Mouse (Mus musculus) hematopoietic stem cell, adult 5-6 weeks (primary cell): ENCODE results near the gene Echdc2. TPM values are rescaled to one million over a fixed set of nuclear protein-coding genes. Genes with fewer than 3 reads are reported as not detected.
"Not testable (repeated sequence)": the region's sequence is repeated elsewhere in the genome, so short reads cannot be mapped to it uniquely, and the experiment has no call there.

Source experiments
- ATAC-seq, 2 experiments: fragments of 125-278 bp in 1 of 2; replicated peaks in 1 of 2; 2 replicates each; pipeline ENCODE4 v1.8.0; 2016 to 2017; ENCODE audit warnings: inconsistent platforms in 2 of 2, mild to moderate bottlenecking in 2 of 2, moderate number of reproducible peaks in 2 of 2, low read depth in 1 of 2, moderate TSS enrichment in 1 of 2; ENCODE audit not compliant: low FRiP score in 2 of 2, poor library complexity in 2 of 2, severe bottlenecking in 2 of 2, insufficient read depth in 1 of 2, low TSS enrichment in 1 of 2
- total RNA-seq: library from RNA; stranded (forward); fragments of 172-1452, 232-1000 nt; gene quantifications from 2 replicates; pipeline ENCODE4 v1.2.3, GENCODE M21; 2017

The Echdc2 gene
- total RNA-seq, result 0.31 and 0.55 TPM in 2 replicates

DNA sequence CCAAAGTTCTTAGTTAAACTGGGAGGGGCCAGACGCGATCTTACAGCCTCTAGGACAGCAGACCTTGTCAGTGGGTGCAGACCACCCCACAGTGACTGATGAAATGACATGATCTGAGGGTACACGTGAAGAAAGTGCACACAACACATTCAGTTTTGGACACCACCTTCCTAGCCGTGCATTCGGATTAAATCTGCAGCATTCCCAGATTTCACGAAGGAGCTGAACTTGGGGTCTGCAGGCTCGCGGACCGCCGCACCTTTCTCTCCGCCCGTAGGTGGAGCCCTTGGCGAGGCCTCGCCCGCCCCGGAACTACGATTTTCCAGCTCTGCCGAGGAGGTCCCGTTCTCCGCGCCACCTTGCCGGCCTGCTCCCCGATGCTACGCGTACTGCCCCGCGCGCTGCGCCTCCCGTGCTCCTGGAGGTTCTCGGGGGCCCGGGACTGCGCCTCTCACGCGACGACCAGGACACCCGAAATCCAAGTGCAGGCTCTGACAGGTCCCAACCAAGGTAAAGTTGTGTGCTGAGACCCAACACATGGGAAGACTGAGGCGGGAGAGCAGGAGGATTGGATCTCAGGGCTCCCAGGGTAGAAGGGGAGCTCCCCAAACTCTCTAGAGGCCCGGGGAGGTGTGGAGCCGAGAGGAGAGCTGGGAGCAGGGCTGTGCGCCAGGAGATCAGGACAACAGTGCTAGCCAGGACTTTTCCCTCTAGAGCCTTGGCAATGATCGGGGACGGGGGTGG is at the start of gene Echdc2:
Gene Echdc2, plus strand, starts transcription at position 286 of the 744 bp plus-strand sequence.
- peak in 1 of 2 experiments; percentile 45; a peak in 3 of 4 replicates for ATAC-seq

DNA sequence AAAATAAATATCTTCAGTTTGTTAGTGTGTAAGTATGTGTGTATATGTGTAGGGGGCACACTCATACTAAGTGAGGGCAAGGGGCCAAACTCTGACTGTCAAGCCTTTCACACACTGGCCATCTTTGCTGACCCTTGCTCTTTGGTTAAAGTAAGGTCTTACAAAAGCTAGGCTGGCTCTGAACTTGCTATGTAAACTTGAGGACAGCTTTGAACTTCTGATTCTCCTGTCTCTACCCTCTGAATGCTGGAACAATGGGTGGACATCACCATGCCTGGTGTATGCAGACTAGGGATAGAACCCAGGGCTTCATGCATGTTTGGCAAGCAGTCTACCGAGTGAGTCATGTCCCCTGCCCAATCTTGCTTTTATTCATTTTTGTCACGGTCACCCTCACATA is 48.8 kb upstream of the Echdc2 start:
- no peak for ATAC-seq

DNA sequence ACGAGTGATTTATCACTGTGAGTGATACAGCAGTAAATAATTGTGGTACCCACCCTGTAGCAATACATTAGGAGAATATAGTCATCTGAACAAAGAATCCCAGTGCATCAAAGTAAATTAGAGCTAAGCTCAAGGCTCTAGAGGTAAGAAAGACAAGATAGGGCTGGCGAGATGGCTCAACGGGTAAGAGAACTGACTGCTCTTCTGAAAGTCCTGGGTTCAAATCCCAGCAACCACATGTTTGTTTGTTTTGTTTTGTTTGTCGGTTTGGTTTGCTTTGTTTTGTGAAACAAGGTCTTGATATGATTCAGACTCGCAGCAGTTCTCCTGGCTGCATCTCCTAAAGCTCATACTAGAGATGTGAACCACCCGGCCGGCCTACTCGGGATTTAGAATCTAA is 47.7 kb upstream of the Echdc2 start:
- no peak for ATAC-seq

DNA sequence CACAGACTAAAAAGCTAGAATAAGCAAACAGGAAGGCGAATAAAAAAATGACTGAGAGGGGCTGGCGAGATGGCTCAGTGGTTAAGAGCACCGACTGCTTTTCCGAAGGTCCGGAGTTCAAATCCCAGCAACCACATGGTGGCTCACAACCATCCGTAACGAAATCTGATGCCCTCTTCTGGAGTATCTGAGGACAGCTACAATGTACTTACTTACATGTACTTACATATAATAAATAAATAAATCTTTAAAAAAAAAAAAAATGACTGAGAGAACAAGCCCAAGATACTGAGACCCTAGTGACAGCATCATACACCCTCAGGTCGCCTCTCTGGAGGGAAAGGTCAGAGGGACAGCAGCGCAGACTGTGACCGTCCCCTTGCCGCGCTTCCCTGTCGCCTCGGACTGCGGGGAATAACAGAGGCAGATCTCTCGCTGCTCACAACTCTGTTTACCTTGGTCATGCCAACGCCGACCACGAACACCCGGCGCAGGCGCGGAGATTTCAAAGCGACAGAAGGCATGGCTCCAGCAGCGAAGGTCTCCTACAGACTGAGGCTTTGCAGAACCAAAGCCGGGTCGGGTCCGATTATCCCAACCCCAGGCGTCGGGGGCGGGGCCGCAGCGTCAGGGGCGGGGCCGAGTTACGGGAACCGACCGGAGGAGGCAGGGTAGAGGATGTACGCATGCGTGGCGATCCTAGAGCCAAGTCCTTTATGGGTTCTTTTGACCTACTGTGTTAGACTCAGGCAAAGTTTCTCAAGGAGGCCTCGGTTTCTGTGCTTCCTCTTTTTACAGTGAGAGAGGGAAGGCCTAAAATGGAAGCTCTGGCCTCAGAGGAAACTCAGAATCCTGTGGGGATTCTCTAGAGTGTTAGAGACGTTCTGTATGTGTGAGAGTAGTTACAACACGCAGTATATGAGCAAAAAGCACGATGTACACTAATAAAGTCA is 47.0 kb upstream of the Echdc2 start:
- peak; percentile 96 to 97 for ATAC-seq

DNA sequence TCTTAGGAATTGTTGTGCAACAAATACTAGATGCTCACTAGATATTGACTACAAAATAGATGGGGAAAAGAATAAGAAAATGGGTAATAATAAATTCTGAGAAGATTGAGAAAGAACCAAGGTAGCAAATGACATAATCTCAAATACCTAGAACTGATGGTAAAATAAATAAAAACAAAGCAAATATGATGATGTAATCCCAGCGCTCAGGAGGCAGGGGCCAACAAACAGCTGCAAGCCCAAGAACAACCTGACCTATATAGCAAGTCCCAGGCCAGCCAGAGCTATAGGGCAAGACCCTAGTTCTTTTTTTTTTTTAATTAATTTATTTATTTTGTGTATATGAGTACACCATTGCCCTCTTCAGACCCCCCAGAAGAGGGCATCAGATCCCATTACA is 41.1 kb upstream of the Echdc2 start:
- no peak for ATAC-seq

DNA sequence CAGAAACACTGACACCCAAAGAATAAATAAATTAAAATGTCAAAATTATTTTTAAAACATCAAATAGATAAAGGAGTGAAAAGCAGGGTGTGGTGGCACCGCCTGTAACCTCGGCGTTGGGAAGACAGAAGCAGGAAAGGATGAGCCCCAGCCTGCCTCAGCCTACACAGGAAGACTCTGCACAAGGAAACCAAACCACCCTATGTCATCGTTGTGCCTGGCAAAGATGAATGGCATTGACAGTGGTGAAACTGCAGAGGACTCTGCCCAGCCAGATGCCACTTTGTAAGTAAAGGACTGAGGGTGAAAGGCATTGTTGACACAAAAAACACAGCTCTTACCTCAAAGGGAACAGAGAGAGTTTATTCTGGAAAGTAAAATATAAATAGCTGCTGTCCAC is 39.0 kb upstream of the Echdc2 start:
- ATAC-seq, result no peak

DNA sequence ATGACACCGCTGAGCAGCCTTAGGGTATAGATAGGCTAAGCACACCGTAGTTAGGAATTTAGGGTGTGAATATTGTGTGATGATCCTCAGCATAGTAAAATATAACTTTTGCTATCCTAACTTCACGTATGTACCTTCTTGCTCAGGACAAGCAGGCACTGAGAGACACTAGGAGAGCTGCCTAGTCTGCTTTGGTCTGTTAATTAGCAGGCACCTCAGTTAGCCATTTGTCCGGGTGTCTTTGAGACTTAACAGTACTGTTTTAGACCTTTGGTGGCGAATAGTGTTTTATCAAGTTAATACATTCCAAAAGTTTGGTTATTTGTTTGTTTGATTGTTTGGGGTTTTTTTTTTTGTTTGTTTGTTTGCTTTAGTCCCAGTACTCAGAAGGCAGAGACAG is 37.7 kb upstream of the Echdc2 start:
- no peak for ATAC-seq

DNA sequence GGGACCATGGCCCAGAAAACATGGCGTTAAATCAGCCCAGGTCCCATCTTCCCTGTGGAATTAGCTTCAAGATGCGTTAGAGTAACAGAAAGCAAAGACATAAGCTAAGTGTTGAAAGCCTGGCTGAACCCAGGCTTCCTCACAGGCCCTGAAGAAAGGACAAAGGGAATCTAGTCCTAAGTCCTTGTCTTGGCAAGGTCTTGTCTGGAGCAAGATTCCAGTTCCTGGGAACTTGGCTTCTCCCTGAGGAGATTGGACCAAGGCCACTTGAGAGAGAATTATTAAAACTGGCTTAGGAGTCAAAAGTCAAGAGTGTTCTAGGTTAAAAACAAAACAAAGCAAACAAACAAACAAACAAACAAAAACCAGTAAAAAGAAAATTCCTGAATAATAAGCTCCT is 36.9 kb upstream of the Echdc2 start:
- no peak for ATAC-seq

DNA sequence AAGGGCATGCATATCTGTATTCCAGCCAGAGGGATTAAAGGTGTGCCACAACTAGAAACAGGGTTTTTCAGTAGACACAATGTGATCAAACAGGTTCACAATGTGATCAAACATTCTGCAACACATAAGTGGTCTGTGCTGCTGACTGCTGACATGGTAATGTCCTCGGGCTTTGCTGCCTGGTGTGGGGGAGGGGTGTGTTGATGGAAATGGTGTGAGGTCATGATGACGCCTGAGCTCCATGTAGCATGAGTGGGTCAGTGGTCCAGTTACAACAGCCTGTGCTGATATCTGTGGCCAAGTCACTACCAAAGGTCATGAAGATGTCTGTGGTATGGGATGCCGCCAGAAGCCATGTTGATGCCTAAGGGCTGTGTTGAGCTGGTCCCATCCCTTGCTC is 34.8 kb upstream of the Echdc2 start:
- no peak for ATAC-seq

DNA sequence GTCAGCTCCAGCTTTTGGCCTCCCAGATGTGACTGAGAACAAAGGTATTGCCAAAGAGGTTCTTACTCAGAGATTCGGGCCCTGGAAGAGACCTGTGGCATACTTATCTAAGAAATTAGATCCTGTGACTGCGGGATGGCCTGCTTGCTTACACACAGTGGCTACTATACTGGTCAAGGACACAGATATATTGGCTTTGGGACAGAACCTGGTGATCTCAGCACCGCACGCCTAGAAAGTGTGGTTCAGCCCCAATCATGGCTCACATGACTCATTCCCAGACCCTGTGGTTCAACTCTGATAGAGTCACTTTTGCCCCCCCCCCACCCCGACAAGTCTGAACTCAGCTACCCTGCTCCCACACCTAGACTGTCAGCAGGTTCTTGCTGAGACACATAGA is 28.3 kb upstream of the Echdc2 start:
- ATAC-seq, result no peak

DNA sequence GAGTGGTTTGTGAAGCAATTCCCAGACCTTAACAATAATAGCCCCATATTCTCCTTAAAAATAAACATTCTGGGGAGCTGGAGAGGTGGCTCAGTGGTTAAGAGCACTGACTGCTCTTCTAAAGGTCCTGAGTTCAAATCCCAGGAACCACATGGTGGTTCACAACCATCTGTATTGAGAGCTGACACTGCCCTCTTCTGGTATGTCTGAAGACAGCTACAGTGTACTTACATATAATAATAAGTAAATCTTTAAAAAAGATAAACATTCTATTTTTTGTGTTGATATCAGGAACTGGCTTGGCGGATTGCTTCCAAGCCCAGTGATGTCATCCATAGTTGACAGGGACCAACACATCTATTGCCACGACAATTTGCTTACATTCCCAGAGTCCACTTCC is 22.1 kb upstream of the Echdc2 start:
- ATAC-seq, result not testable (repeated sequence)

DNA sequence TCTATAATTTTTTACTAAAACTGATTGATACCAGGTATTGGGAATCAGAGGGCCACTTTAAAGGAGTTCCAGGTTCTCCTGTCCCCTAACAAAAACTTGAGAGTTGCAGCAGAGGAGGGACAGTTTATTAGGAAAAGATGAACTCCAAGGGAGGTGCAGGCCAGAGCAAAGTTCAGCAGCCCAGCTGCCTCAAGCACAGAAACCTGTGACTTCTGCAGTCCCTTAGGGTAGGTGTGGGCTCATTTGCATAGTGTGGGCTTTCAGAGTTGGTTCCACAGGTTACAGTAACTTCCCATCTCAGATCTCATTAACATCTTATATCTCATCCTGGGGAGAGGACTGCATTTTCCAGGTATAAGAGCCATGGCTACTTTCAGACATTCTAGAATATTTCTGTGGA is 21.5 kb upstream of the Echdc2 start:
- no peak for ATAC-seq

DNA sequence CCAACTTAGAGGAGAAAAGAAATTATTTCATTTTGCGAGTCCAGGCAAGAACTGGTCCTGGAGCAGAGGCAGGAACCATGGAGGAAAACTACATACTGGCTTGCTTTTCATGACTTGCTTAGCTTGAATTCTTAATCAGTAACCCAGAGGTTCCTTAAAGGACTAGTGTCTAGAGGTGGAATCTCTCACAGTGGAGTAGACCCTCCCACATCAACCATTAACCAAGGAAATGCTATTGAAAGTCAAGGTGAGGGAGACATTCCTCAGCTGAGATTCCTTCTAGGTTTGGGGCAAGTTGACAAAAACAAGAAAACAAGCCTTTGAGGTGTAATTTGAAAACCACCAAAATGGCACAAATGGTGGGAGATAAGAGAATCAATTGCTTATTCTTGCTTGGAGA is 20.4 kb upstream of the Echdc2 start, which contains the start of gene Scp2:
Gene Scp2, minus strand, starts transcription at position 119 of the 400 bp plus-strand sequence.
- ATAC-seq, result no peak

DNA sequence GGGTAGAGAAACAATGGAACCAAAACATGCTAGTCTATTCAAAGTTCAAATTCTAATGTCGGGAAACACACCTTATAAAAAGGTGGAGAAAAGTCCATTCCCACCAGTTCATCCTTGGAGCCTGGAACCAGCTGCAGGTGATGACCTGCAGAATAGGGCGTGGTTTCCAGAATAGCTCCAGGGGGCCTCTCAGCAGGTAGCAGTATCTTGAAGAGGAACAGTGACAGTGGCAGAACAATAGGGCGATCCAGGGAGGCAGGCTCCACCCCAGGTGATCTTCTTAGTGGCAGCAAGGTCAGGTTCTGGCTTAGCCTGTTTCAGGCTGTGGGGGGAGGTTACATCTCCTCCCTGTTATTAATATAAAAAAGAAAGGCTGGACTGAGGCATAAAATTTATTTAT is 19.7 kb upstream of the Echdc2 start:
- not testable (repeated sequence) for ATAC-seq

DNA sequence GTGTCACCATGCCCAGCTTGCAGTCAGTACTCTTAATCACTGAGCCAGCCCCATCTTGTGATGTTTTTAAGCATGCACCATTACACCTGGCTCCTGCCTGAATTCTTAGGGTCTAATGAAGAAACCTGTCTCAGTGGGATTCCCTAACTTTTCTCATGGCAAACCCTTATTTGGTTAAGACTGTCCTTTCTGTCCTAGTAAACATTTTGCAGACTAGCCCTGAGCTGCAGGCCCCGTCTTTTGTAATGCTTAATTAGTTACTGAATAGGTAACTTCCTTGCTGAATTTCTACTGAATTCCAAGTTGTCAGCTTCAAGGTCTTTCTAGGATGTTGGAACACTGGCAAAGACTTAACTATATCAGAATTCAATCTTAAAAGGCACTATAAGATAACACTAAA is 10.1 kb upstream of the Echdc2 start:
- ATAC-seq, result not testable (repeated sequence)

DNA sequence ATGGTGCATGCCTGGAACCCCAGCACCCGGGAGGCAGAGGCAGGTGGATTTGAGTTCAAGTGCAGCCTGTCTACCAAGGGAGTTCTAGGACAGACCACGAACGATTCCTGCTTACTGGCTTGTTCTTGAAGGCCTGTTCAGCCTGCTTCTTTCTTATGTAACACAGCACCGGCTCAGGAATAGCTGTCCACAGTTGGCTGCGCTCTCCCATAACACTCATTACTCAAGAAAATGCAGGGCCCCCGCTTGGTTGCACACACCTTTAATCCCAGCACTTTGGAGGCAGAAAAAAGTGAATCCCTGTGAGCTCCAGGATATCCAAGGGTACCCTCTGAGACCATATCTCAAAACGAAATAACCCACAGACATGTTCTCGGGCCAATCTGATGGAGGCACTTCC is 3.3 kb upstream of the Echdc2 start:
- no peak for ATAC-seq

DNA sequence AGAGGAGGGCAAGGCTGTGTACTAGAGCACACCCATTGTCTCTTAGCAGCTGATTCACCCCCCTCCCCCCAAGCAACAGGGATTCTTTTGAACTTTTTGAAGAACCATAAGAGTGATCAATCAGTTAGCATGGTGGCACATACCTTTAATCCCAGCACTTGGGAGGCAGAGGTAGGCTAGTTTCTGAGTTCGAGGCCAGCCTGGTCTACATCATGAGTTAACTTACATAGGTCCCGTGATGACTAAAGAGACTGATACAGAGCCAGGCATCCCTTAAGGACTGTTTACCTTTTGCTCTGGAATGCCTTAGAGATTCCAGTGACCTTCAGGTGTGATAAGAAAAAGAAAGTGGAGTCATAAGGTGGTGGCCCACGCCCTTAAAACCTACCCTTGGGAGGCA is 1.9 kb upstream of the Echdc2 start:
- no peak for ATAC-seq

DNA sequence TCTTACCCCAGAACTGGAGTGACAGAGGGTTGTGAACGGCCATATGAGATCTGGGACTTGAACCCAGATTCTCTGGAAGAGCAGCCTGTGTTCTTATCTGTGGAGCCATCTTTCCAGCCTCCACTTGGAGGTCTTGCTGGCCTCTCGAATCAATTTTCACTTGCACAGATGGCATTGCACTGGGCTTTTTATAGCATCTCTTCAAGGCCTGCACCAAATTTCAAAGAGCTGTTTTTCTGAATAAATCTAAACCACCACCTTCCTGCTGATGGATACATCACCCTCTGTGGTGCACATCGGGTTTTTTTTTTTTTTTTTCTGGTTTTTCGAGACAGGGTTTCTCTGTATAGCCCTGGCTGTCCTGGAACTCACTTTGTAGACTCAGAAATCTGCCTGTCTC is 1.6 kb downstream of the Echdc2 start:
- ATAC-seq, result no peak
